Mouse (Mus musculus) embryo, embryonic 10.5 days (tissue): ENCODE measurements around the gene Gm5458.
"Not testable (repeated sequence)": the region's sequence is repeated elsewhere in the genome, so short reads cannot be mapped to it uniquely, and the experiment has no call there.

ENCODE experiments used
- DNase-seq: peaks from one replicate; pipeline ENCODE4 v3.0.0-alpha.2; 2015; ENCODE audit warnings: low spot score

Gm5458 gene

GRCm38 (mm10) chr14:19602481-19602880 lies at the start of gene Gm5458:
Gene Gm5458, minus strand, starts transcription at chr14:19602581.
- not testable (repeated sequence) for DNase-seq

DNA sequence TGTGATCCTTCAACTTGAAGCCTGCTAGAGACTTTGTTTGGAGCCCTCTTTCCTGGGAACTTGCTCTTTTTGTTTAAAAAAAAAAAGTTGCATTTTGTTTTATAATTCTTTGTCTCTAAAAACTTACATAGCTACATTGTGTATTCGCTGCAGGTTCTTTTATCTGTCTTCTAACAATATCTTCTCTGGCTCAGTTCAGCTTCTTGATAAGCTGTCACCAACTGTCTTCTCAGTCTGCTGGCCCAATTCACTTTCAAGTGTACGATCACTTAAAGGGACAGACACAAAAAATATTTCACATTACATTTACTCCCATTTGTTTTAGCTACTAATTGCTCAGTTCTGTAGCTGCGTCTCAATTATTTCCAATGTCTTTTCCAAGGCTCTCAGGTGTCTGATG lies 43.9 kb upstream of the Gm5458 start:
- no peak for DNase-seq

DNA sequence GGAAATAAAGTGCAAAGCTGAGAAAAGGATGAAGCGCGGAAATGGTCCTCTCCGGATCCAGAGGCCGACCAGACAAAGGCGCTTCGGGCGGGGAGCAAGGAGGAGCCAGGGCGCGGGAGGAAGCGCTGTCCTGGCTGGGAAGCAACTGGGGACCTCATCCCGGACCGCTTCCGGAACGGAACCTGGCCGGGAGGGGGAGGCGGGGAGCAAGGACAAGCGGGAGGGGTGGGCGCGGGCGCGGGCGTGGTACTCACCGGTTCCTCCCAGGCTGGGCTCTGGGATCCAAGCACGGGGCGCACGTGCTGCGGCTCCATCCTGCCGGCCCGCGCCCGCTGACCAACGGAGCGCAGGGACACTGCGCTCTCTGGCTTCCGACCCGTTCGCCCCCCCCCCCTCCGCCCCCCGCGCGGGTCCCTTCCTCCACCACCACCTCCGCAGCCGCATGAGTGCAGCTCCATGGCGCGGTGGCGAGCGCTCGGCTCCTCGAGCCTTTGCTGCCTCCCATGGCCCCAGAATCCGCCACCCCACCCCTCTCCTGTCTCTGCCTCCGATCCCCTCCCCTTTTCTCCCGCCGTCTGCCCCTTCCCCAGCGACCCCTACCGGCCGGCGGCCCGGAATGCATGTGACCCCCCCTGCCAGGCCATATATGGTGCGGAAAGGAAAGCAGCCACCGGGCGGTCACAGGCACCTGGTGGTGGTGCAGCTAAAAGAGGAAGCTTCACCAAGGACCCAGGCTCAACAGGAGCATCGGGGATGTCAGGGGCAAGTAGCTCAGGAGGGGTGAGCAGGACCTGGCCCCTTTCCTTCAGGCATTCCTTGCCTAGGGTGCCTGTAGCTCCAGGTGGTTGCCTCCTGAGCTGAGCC lies 17.3 kb downstream of the Gm5458 start, which contains the start of gene Gm2237:
Gm2237 (minus strand) TSS at position 332 of the 864 bp plus-strand sequence.
- DNase-seq: peak; percentile 5

DNA sequence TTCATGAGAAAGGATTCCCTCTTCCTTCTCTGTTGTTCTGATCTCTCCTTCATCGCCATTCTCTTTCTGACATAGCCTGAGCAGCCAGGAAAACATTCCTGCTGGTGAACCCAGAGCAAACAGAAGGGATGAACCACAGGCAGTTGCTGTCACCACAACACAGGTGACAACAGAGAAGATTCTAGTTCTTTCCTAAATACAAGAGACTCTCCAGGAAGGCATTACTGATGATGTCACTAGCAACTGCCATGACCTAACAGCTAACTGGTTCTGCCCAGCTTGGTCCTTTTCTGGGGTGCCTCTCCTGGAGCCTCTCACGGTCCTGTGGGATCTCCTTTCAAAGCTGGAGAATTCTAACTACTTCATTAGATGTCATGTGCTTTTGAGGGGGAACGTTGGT lies 52.5 kb downstream of the Gm5458 start, which contains the start of gene Gm2244:
Gm2244 (minus strand) TSS at position 101 of the 400 bp plus-strand sequence.
- not testable (repeated sequence) for DNase-seq
